Comparison of ENCODE assay signal across 21 mouse cellular contexts in genomic region chr14:55519604-55520003, GRCm38 (mm10). TPM values are rescaled to one million over a fixed set of nuclear protein-coding genes. Genes with fewer than 3 reads are reported as not detected.
DNase-seq lines count a peak whose midpoint lies in the region; ATAC-seq and TF ChIP-seq lines count a peak whose summit lies in the region.
"Had no signal": no experiment of that assay in that cellular context is flagged by ENCODE, and none has a peak within 500 bp of the region (broad histone marks: within the 10 kb centered on the region; RNA-seq: fewer than 3 reads in every experiment).

No protein-coding gene starts in this region.

- no peak for TF ChIP-seq POLR2A in liver, adult 2 months (IDR thresholded peaks at IDR 0.05; ENCODE audit: extremely low read depth, insufficient read depth, low read length)

- no peak for DNase-seq in forebrain, postnatal 0 days
- DNase-seq in liver, adult 2 months (ENCODE audit: extremely low read depth, low read depth, low spot score), result peak; percentile 70
- DNase-seq in liver (no peak), adipocyte (ENCODE audit: low spot score) (peak; percentile 9)
- no peak for DNase-seq in right cerebral cortex, postnatal 36 days (ENCODE audit: low spot score in 2 of 2)
- DNase-seq: adrenal gland, adult 2 months; gastrocnemius, adult 2 months; kidney, adult 9 months; spleen, adult 18-20 months had no signal

- H3K27me3 ChIP-seq in forebrain, postnatal 0 days (ENCODE audit: insufficient read depth, low read length), result no peaks in the 10 kb centered on the region
- no peaks in the 10 kb centered on the region; the same call in 1 of the 2 replicates for H3K27me3 ChIP-seq in forebrain, embryonic 15.5 days
- peaks cover 10% of the 10 kb centered on the region for H3K27me3 ChIP-seq in liver, adult 2 months (ENCODE audit: control insufficient read depth, insufficient read depth, low read length)
- 0 out of 2 replicates have a peak, but pooled peaks cover 3% of the 10 kb centered on the region for H3K27me3 ChIP-seq in hindbrain, embryonic 16.5 days (replicated peaks; ENCODE audit: control insufficient read depth, insufficient read depth, low read length)
- H3K27me3 ChIP-seq in forebrain, embryonic 13.5 days, result peaks cover 15% of the 10 kb centered on the region

- H3K4me3 ChIP-seq in forebrain, postnatal 0 days (ENCODE audit: low read depth, low read length), result no peak overlapping the region
- no peak overlapping the region for H3K4me3 ChIP-seq in forebrain, embryonic 15.5 days
- no peak overlapping the region for H3K4me3 ChIP-seq in liver, adult 2 months (ENCODE audit: insufficient read depth, low read depth, low read length)
- no peak overlapping the region for H3K4me3 ChIP-seq in hindbrain, embryonic 16.5 days (ENCODE audit: low read length)
- no peak overlapping the region for H3K4me3 ChIP-seq in forebrain, embryonic 13.5 days
- H3K4me3 ChIP-seq: myocyte had no signal

- no peaks in the 10 kb centered on the region for H3K79me2 ChIP-seq in liver, adult 2 months (ENCODE audit: control insufficient read depth, insufficient read depth, low read length)

- 75% methylated on average over 4 of the region's 4 CpGs for WGBS in forebrain, postnatal 0 days
- WGBS in forebrain, embryonic 15.5 days, result 61% methylated on average over 4 of the region's 4 CpGs
- 56% methylated on average over 4 of the region's 4 CpGs for WGBS in liver, adult 2 months
- 50% methylated on average over 4 of the region's 4 CpGs for WGBS in hindbrain, embryonic 16.5 days
- WGBS in forebrain, embryonic 13.5 days, result 62% methylated on average over 4 of the region's 4 CpGs

- H3K9me3 ChIP-seq in forebrain, postnatal 0 days (ENCODE audit: low read length), result no peaks in the 10 kb centered on the region
- no peaks in the 10 kb centered on the region for H3K9me3 ChIP-seq in forebrain, embryonic 15.5 days
- no peaks in the 10 kb centered on the region for H3K9me3 ChIP-seq in hindbrain, embryonic 16.5 days (ENCODE audit: control insufficient read depth, low read length)
- no peaks in the 10 kb centered on the region for H3K9me3 ChIP-seq in forebrain, embryonic 13.5 days (replicated peaks)
- H3K9me3 ChIP-seq: forebrain, embryonic 12.5 days; heart, embryonic 15.5 days; limb, embryonic 10.5 days had no signal

- H3K4me1 ChIP-seq in forebrain, postnatal 0 days (ENCODE audit: insufficient read depth), result no peaks in the 10 kb centered on the region
- H3K4me1 ChIP-seq in forebrain, embryonic 15.5 days, result peaks cover 19% of the 10 kb centered on the region
- H3K4me1 ChIP-seq in liver, adult 2 months (ENCODE audit: control insufficient read depth, insufficient read depth, low read length), result peaks cover 7% of the 10 kb centered on the region; the same call in 1 of the 2 replicates
- peaks cover 16% of the 10 kb centered on the region for H3K4me1 ChIP-seq in hindbrain, embryonic 16.5 days (ENCODE audit: control insufficient read depth, insufficient read depth, low read depth, low read length)
- H3K4me1 ChIP-seq in forebrain, embryonic 13.5 days, result peaks cover 10% of the 10 kb centered on the region; the same call in 1 of the 2 replicates

- no peak for ATAC-seq in forebrain, postnatal 0 days
- ATAC-seq in forebrain, embryonic 15.5 days (replicated peaks), result no peak
- no peak for ATAC-seq in hindbrain, embryonic 16.5 days
- no peak for ATAC-seq in forebrain, embryonic 13.5 days

- H3K4me2 ChIP-seq in forebrain, postnatal 0 days (ENCODE audit: low read depth), result no peak overlapping the region; the same call in 1 of the 2 replicates
- H3K4me2 ChIP-seq in forebrain, embryonic 15.5 days (replicated peaks), result no peak overlapping the region
- no peak overlapping the region; the same call in 1 of the 2 replicates for H3K4me2 ChIP-seq in hindbrain, embryonic 16.5 days (ENCODE audit: low read length)
- no peak overlapping the region for H3K4me2 ChIP-seq in forebrain, embryonic 13.5 days

- H3K27ac ChIP-seq in forebrain, postnatal 0 days (ENCODE audit: low read depth, low read length), result no peak overlapping the region
- no peak overlapping the region for H3K27ac ChIP-seq in forebrain, embryonic 15.5 days (replicated peaks)
- H3K27ac ChIP-seq in liver, adult 2 months (replicated peaks; ENCODE audit: insufficient read depth, low read depth, low read length), result no peak overlapping the region
- H3K27ac ChIP-seq in hindbrain, embryonic 16.5 days (ENCODE audit: low read depth, low read length), result 0 out of 2 replicates have a peak overlapping the region, but pooled peaks have one; percentile 18
- no peak overlapping the region for H3K27ac ChIP-seq in forebrain, embryonic 13.5 days
- H3K27ac ChIP-seq: forebrain, embryonic 12.5 days; gastrocnemius, adult 2 months; heart, embryonic 15.5 days; limb, embryonic 10.5 days; liver, embryonic 14.5 days had no signal

- H3K9ac ChIP-seq in forebrain, postnatal 0 days, result no peak overlapping the region
- H3K9ac ChIP-seq in forebrain, embryonic 15.5 days (replicated peaks), result no peak overlapping the region
- no peak overlapping the region for H3K9ac ChIP-seq in liver, adult 2 months (ENCODE audit: low read depth, low read length)
- no peak overlapping the region for H3K9ac ChIP-seq in hindbrain, embryonic 16.5 days (ENCODE audit: low read depth, low read length)
- no peak overlapping the region for H3K9ac ChIP-seq in forebrain, embryonic 13.5 days
- H3K9ac ChIP-seq: liver, embryonic 14.5 days had no signal

- H3K36me3 ChIP-seq in forebrain, postnatal 0 days (ENCODE audit: insufficient read depth), result no peaks in the 10 kb centered on the region
- no peaks in the 10 kb centered on the region for H3K36me3 ChIP-seq in forebrain, embryonic 15.5 days
- no peaks in the 10 kb centered on the region for H3K36me3 ChIP-seq in liver, adult 2 months (ENCODE audit: control insufficient read depth, insufficient read depth, low read length)
- H3K36me3 ChIP-seq in hindbrain, embryonic 16.5 days (ENCODE audit: control insufficient read depth, insufficient read depth, low read length), result no peaks in the 10 kb centered on the region
- H3K36me3 ChIP-seq in forebrain, embryonic 13.5 days (ENCODE audit: poor library complexity, severe bottlenecking), result no peaks in the 10 kb centered on the region
- H3K36me3 ChIP-seq: forebrain, embryonic 12.5 days; heart, embryonic 15.5 days; limb, embryonic 10.5 days had no signal

- peak; percentile 31 for TF ChIP-seq CTCF in forebrain, postnatal 0 days (IDR thresholded peaks at IDR 0.05; ENCODE audit: low read depth)
- no peak for TF ChIP-seq CTCF in liver, adult 2 months (IDR thresholded peaks at IDR 0.05; ENCODE audit: low read depth, low read length)

RNA-seq across cellular contexts. Expression of gene Nrl, which starts 5.2 kb away (rescaled TPM):
- 2.0 and 2.7 TPM in 2 replicates for total RNA-seq in forebrain, postnatal 0 days (2014; rRNA removed)
- 0.21 TPM in 1 of 2 replicates, not detected in the other for polyA plus RNA-seq in forebrain, postnatal 0 days (2015; fragmentation: Nextera tagmentation; extraction: Ambion mirVana)
- polyA plus RNA-seq in forebrain, embryonic 15.5 days (2015; fragmentation: Nextera tagmentation; extraction: Ambion mirVana), result 0.09 and 0.11 TPM in 2 replicates
- not detected in 2 replicates for total RNA-seq in liver, adult 2 months (2014; rRNA removed)
- polyA plus RNA-seq in liver, adult 2 months (2012; rRNA removed), result not detected in 2 replicates
- polyA plus RNA-seq in hindbrain, embryonic 16.5 days (2015; fragmentation: Nextera tagmentation; extraction: Ambion mirVana), result 0.15 and 0.23 TPM in 2 replicates
- not detected in 2 replicates for polyA plus RNA-seq in forebrain, embryonic 13.5 days (2015; fragmentation: Nextera tagmentation; extraction: Ambion mirVana)
- total RNA-seq: adrenal gland, adult 2 months; gastrocnemius, adult 2 months; granulocyte monocyte progenitor cell, adult 5-6 weeks; megakaryocyte progenitor cell, adult 5-6 weeks had no signal
- polyA plus RNA-seq: adrenal gland, adult 2 months; forebrain, embryonic 12.5 days; heart, embryonic 15.5 days; limb, embryonic 10.5 days; liver, embryonic 14.5 days; lung, postnatal 0 days; myocyte; stomach, embryonic 14.5 days had no signal

RNA-seq across cellular contexts. Expression of gene Cpne6, which starts 9.4 kb away (rescaled TPM):
- 32.5 and 39.6 TPM in 2 replicates for total RNA-seq in forebrain, postnatal 0 days (2014; rRNA removed)
- polyA plus RNA-seq in forebrain, postnatal 0 days (2015; fragmentation: Nextera tagmentation; extraction: Ambion mirVana), result 48.7 and 49.9 TPM in 2 replicates
- 9.1 and 10.3 TPM in 2 replicates for polyA plus RNA-seq in forebrain, embryonic 15.5 days (2015; fragmentation: Nextera tagmentation; extraction: Ambion mirVana)
- total RNA-seq in liver, adult 2 months (2014; rRNA removed), result not detected in 2 replicates
- polyA plus RNA-seq in liver, adult 2 months (2012; rRNA removed), result not detected in 2 replicates
- 10.2 and 11.7 TPM in 2 replicates for polyA plus RNA-seq in hindbrain, embryonic 16.5 days (2015; fragmentation: Nextera tagmentation; extraction: Ambion mirVana)
- 1.5 and 2.0 TPM in 2 replicates for polyA plus RNA-seq in forebrain, embryonic 13.5 days (2015; fragmentation: Nextera tagmentation; extraction: Ambion mirVana)
- total RNA-seq: adrenal gland, adult 2 months; gastrocnemius, adult 2 months; granulocyte monocyte progenitor cell, adult 5-6 weeks; megakaryocyte progenitor cell, adult 5-6 weeks had no signal
- polyA plus RNA-seq: lung, postnatal 0 days; myocyte had no signal

RNA-seq across cellular contexts. Expression of gene Pck2, which starts 20.5 kb away (rescaled TPM):
- 23.6 and 24.5 TPM in 2 replicates for total RNA-seq in forebrain, postnatal 0 days (2014; rRNA removed)
- polyA plus RNA-seq in forebrain, postnatal 0 days (2015; fragmentation: Nextera tagmentation; extraction: Ambion mirVana), result 9.8 and 12.5 TPM in 2 replicates
- 18.2 and 25.1 TPM in 2 replicates for polyA plus RNA-seq in forebrain, embryonic 15.5 days (2015; fragmentation: Nextera tagmentation; extraction: Ambion mirVana)
- 1.2 and 3.2 TPM in 2 replicates for total RNA-seq in liver, adult 2 months (2014; rRNA removed)
- 2.4 and 7.3 TPM in 2 replicates for polyA plus RNA-seq in liver, adult 2 months (2012; rRNA removed)
- polyA plus RNA-seq in hindbrain, embryonic 16.5 days (2015; fragmentation: Nextera tagmentation; extraction: Ambion mirVana), result 29.3 and 32.4 TPM in 2 replicates
- polyA plus RNA-seq in forebrain, embryonic 13.5 days (2015; fragmentation: Nextera tagmentation; extraction: Ambion mirVana), result 17.9 and 18.1 TPM in 2 replicates

RNA-seq across cellular contexts. Expression of gene Carmil3, which starts 29.2 kb away (rescaled TPM):
- total RNA-seq in forebrain, postnatal 0 days (2014; rRNA removed), result 91.4 and 129 TPM in 2 replicates
- polyA plus RNA-seq in forebrain, postnatal 0 days (2015; fragmentation: Nextera tagmentation; extraction: Ambion mirVana), result 13.2 and 19.5 TPM in 2 replicates
- 30.2 and 33.4 TPM in 2 replicates for polyA plus RNA-seq in forebrain, embryonic 15.5 days (2015; fragmentation: Nextera tagmentation; extraction: Ambion mirVana)
- 0.09 and 0.13 TPM in 2 replicates for total RNA-seq in liver, adult 2 months (2014; rRNA removed)
- polyA plus RNA-seq in liver, adult 2 months (2012; rRNA removed), result 0.29 and 0.36 TPM in 2 replicates
- polyA plus RNA-seq in hindbrain, embryonic 16.5 days (2015; fragmentation: Nextera tagmentation; extraction: Ambion mirVana), result 22.9 and 26.2 TPM in 2 replicates
- polyA plus RNA-seq in forebrain, embryonic 13.5 days (2015; fragmentation: Nextera tagmentation; extraction: Ambion mirVana), result 21.7 and 23.3 TPM in 2 replicates
- total RNA-seq: granulocyte monocyte progenitor cell, adult 5-6 weeks had no signal

RNA-seq across cellular contexts. Expression of gene Dcaf11, which starts 40.2 kb away (rescaled TPM):
- 101 and 104 TPM in 2 replicates for total RNA-seq in forebrain, postnatal 0 days (2014; rRNA removed)
- 89.4 and 103 TPM in 2 replicates for polyA plus RNA-seq in forebrain, postnatal 0 days (2015; fragmentation: Nextera tagmentation; extraction: Ambion mirVana)
- 121 and 132 TPM in 2 replicates for polyA plus RNA-seq in forebrain, embryonic 15.5 days (2015; fragmentation: Nextera tagmentation; extraction: Ambion mirVana)
- total RNA-seq in liver, adult 2 months (2014; rRNA removed), result 305 and 330 TPM in 2 replicates
- polyA plus RNA-seq in liver, adult 2 months (2012; rRNA removed), result 263 and 363 TPM in 2 replicates
- 110 and 127 TPM in 2 replicates for polyA plus RNA-seq in hindbrain, embryonic 16.5 days (2015; fragmentation: Nextera tagmentation; extraction: Ambion mirVana)
- 108 and 115 TPM in 2 replicates for polyA plus RNA-seq in forebrain, embryonic 13.5 days (2015; fragmentation: Nextera tagmentation; extraction: Ambion mirVana)

Comparison
In these comparisons a context has a peak if more than half of its experiments do, and no peak if none do; other contexts are left out.
1. DNase-seq: peak in liver, adult 2 months (single experiment) and adipocyte (single experiment); none in forebrain, postnatal 0 days (single experiment), liver (single experiment) and right cerebral cortex, postnatal 36 days (0 of 2).